Mouse (Mus musculus) lung, embryonic 15.5 days (tissue): ENCODE data around the gene Ldhd. TPM values are rescaled to one million over a fixed set of nuclear protein-coding genes. Genes with fewer than 3 reads are reported as not detected.
A peak's percentile ranks its signal among the peaks of the same experiment; 100 is the strongest.
"Not testable (repeated sequence)": the region's sequence is repeated elsewhere in the genome, so short reads cannot be mapped to it uniquely, and the experiment has no call there.

Experiments
- ATAC-seq: fragments of 200-750 bp; cut with Nextera tagmentation; 2 replicates; pipeline ENCODE4 v1.8.0; 2017; ENCODE audit warnings: moderate number of reproducible peaks, borderline replicate concordance; ENCODE audit not compliant: low FRiP score, low TSS enrichment; ENCODE audit errors: extremely low read depth
- H3K27ac ChIP-seq: fragments of 300-500 bp; sonication (generic); 2 replicates; pipeline ENCODE4 v1.5.1; 2015; ENCODE audit warnings: moderate library complexity, mild to moderate bottlenecking, inconsistent platforms
- H3K27me3 ChIP-seq: fragments of 300-500 bp; sonication (generic); 2 replicates; pipeline ENCODE4 v1.6.1; 2015; ENCODE audit warnings: inconsistent platforms
- H3K36me3 ChIP-seq: fragments of 300-500 bp; sonication (generic); 2 replicates; pipeline ENCODE4 v1.6.1; 2015; ENCODE audit warnings: inconsistent platforms
- H3K4me1 ChIP-seq: fragments of 300-500 bp; sonication (generic); 2 replicates; pipeline ENCODE4 v1.6.1; 2015; ENCODE audit warnings: inconsistent platforms
- H3K4me2 ChIP-seq: fragments of 300-500 bp; sonication (generic); 2 replicates; pipeline ENCODE4 v1.6.1; 2015; ENCODE audit warnings: inconsistent platforms, mild to moderate bottlenecking, moderate library complexity
- H3K4me3 ChIP-seq: fragments of 300-500 bp; sonication (generic); 2 replicates; pipeline ENCODE4 v1.5.1; 2015; ENCODE audit warnings: mild to moderate bottlenecking, inconsistent platforms
- H3K9ac ChIP-seq: fragments of 300-500 bp; sonication (generic); 2 replicates; pipeline ENCODE4 v1.6.1; 2015; ENCODE audit warnings: inconsistent platforms
- H3K9me3 ChIP-seq: fragments of 300-500 bp; sonication (generic); 2 replicates; pipeline ENCODE4 v1.6.1; 2016; ENCODE audit warnings: inconsistent platforms
- WGBS: fragments of 180-500 bp; shearing (Covaris S2); methylation state at CpG from one replicate; pipeline ENCODE4 v1.1.7; 2015; 5-methylcytosine and 5-hydroxymethylcytosine counted together
- polyA plus RNA-seq: library from polyadenylated mRNA; unstranded; fragments of >200 nt; fragmentation: Nextera tagmentation; extraction: Ambion mirVana; gene quantifications from 2 replicates; pipeline ENCODE4 v1.2.1, GENCODE M21; 2015

Ldhd gene
- polyA plus RNA-seq, 1 experiment from 2014 or later: 0.54 TPM

- not testable (repeated sequence) for H3K27me3 ChIP-seq, ATAC-seq, H3K9me3 ChIP-seq, H3K36me3 ChIP-seq
- Histone ChIP-seq H3K9ac (peak overlapping the region; percentile 96), H3K4me2 (peak overlapping the region; percentile 70), H3K4me3 (peak overlapping the region; percentile 97), H3K27ac (peak overlapping the region; percentile 97), H3K4me1 (peaks cover 13% of the 10 kb centered on the region)
- WGBS: 47% methylated on average over 12 of the region's 12 CpGs
Observed at GRCm38 (mm10) chr8:111644286-111645051, 14.3 kb upstream of the Ldhd start.

GRCm38 (mm10) chr8:111643264-111644141 lies 13.3 kb upstream of the Ldhd start, which contains the start of gene Zfp1:
Gene Zfp1 (plus strand): TSS chr8:111643401.
- Histone ChIP-seq H3K27ac (peak within 1 kb of the TSS; percentile 97), H3K9me3 (no peaks in the 10 kb centered on the region), H3K27me3 (no peaks in the 10 kb centered on the region), H3K36me3 (no peaks in the 10 kb centered on the region), H3K9ac (peak within 1 kb of the TSS; percentile 96), H3K4me2 (peak within 1 kb of the TSS; percentile 70), H3K4me1 (peaks cover 13% of the 10 kb centered on the region), H3K4me3 (peak within 1 kb of the TSS; percentile 97)
- WGBS: under 1% methylated on average over 75 of the region's 75 CpGs
- peak; percentile 99 for ATAC-seq

- peak; percentile 29; the same call in 1 of the 2 replicates for ATAC-seq
- WGBS: 9% methylated on average over 5 of the region's 5 CpGs
- Histone ChIP-seq H3K27me3 (no peaks in the 10 kb centered on the region), H3K4me2 (peak overlapping the region; percentile 70), H3K27ac (peak overlapping the region; percentile 34), H3K9me3 (no peaks in the 10 kb centered on the region), H3K9ac (peak overlapping the region; percentile 47), H3K4me1 (peaks cover 13% of the 10 kb centered on the region), H3K4me3 (peak overlapping the region; percentile 97), H3K36me3 (no peaks in the 10 kb centered on the region)
Observed at GRCm38 (mm10) chr8:111642939-111643263, 12.7 kb upstream of the Ldhd start.

DNA sequence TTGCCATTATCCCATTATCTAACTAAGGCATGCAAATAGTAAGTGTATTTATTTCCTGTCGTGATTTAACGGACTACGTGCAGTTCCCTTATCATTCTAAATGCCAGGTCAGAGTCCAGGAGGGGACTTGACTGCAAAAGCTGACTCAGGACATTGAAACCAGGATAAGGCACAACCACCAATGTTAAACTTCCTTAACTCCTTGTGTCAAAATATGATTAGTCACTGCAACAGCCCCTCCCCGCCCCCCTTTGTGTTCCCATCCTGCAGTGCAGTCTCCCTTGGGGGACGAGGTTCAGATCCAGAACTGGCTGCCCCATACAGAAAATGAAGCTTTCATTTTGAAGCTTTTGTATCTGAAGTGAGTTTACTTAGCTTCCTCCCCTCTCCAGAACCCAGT lies 12.3 kb upstream of the Ldhd start:
- 28% methylated on average over 5 of the region's 5 CpGs for WGBS
- peak overlapping the region; percentile 97 for H3K4me3 ChIP-seq
- peaks cover 13% of the 10 kb centered on the region for H3K4me1 ChIP-seq
- ATAC-seq: no peak
- peak overlapping the region; percentile 70 for H3K4me2 ChIP-seq
- no peaks in the 10 kb centered on the region for H3K27me3 ChIP-seq
- H3K36me3 ChIP-seq: no peaks in the 10 kb centered on the region
- peak overlapping the region; percentile 34 for H3K27ac ChIP-seq
- H3K9me3 ChIP-seq: no peaks in the 10 kb centered on the region
- peak overlapping the region; percentile 47 for H3K9ac ChIP-seq

- WGBS: 91% methylated on average over 2 of the region's 2 CpGs
- Histone ChIP-seq H3K27ac (no peak overlapping the region), H3K9me3 (no peaks in the 10 kb centered on the region), H3K4me1 (peaks cover 13% of the 10 kb centered on the region), H3K4me2 (no peak overlapping the region), H3K4me3 (no peak overlapping the region), H3K27me3 (no peaks in the 10 kb centered on the region), H3K36me3 (no peaks in the 10 kb centered on the region), H3K9ac (no peak overlapping the region)
- no peak for ATAC-seq
Observed at GRCm38 (mm10) chr8:111641064-111641463, 10.9 kb upstream of the Ldhd start.

DNA sequence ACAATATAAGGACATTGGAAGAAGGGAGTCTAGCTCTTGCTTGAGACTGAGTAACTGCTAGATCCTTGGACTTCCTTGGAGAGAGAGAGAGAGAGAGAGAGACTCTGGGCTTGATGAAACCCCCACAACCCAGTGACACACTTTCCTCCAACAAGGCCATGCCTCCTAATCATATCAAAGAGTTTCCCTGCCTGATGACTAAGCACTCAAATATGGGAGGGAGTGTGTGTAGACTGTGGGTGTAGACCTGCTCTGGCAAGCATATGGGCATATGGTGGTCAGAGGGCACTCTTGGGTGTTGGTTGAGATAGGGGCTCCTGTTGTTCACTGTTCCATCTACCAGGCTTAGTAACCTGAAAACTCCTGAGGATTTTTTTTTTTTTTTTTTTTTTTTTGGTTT lies 7.9 kb upstream of the Ldhd start:
- no peak overlapping the region for H3K27ac ChIP-seq
- no peaks in the 10 kb centered on the region for H3K36me3 ChIP-seq
- H3K27me3 ChIP-seq: no peaks in the 10 kb centered on the region
- H3K9ac ChIP-seq: no peak overlapping the region
- no peak overlapping the region for H3K4me2 ChIP-seq
- H3K4me3 ChIP-seq: no peak overlapping the region
- no peak for ATAC-seq
- H3K4me1 ChIP-seq: peaks cover 10% of the 10 kb centered on the region
- no peaks in the 10 kb centered on the region for H3K9me3 ChIP-seq

GRCm38 (mm10) chr8:111632976-111633375 lies 2.8 kb upstream of the Ldhd start:
- no peak for ATAC-seq
- H3K4me3 ChIP-seq: no peak overlapping the region
- H3K27ac ChIP-seq: no peak overlapping the region
- H3K4me2 ChIP-seq: no peak overlapping the region
- H3K9me3 ChIP-seq: no peaks in the 10 kb centered on the region
- H3K27me3 ChIP-seq: no peaks in the 10 kb centered on the region
- no peaks in the 10 kb centered on the region for H3K36me3 ChIP-seq
- no peaks in the 10 kb centered on the region; the same call in 1 of the 2 replicates for H3K4me1 ChIP-seq
- no peak overlapping the region for H3K9ac ChIP-seq
- WGBS: 94% methylated on average over 3 of the region's 3 CpGs

DNA sequence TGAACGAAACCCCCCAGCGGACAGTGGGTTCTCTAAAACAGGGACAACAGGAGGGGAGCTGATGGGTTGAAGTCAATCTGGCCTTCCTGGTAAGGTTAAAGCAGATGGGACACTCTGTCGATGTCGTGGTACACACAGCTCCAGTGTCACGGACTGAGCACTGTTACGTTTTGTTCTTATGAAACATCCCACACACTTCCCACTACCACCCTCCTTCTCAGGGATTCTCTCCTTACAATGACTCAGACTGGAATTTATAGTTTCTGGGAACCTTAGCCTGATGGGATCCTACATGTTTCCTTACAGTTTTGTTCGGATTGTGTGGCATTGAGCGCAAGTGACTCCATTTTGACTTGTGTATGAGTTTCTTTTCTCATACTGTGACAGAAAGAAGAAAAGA lies 1.4 kb upstream of the Ldhd start:
- Histone ChIP-seq H3K4me3 (no peak overlapping the region), H3K4me1 (no peaks in the 10 kb centered on the region; the same call in 1 of the 2 replicates), H3K36me3 (no peaks in the 10 kb centered on the region), H3K9me3 (no peaks in the 10 kb centered on the region), H3K27me3 (no peaks in the 10 kb centered on the region), H3K4me2 (no peak overlapping the region), H3K9ac (no peak overlapping the region), H3K27ac (no peak overlapping the region)
- no peak for ATAC-seq
- 87% methylated on average over 8 of the region's 8 CpGs for WGBS

DNA sequence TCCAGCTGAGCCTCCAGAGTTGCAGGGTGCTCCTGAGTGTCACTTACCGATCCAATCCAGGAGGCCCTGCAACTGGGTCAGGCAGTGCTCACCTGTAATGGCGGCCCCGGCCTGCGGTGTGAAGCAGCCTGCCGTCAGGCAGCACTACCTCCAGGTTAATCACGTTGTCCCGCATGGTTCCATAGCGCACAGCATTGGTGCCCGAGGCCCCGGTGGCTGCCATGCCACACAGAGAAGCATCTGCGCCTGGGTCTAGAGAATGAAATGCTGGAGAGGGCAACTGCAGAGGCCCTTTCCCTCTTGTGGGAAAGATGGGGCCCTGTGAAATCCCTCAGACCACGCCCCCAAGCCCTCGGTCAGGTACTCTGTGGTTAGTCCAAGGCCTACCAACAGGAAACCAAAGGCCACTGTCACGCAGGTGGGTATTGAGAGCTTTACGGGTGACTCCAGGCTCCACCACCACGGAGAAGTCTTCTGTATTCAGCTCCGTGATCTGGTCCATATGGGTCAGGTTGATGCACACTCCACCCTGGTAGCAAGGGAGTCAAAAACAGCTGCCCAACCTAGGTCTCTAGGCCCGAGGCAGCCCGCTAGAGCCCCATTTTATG lies 1.2 kb downstream of the Ldhd start:
- H3K4me2 ChIP-seq: no peak overlapping the region
- H3K9me3 ChIP-seq: no peaks in the 10 kb centered on the region
- peaks cover 7% of the 10 kb centered on the region for H3K4me1 ChIP-seq
- no peak overlapping the region for H3K27ac ChIP-seq
- no peaks in the 10 kb centered on the region for H3K36me3 ChIP-seq
- ATAC-seq: peak; percentile 27; the same call in 1 of the 2 replicates
- no peaks in the 10 kb centered on the region for H3K27me3 ChIP-seq
- WGBS: 80% methylated on average over 19 of the region's 19 CpGs
- no peak overlapping the region for H3K9ac ChIP-seq
- H3K4me3 ChIP-seq: no peak overlapping the region

DNA sequence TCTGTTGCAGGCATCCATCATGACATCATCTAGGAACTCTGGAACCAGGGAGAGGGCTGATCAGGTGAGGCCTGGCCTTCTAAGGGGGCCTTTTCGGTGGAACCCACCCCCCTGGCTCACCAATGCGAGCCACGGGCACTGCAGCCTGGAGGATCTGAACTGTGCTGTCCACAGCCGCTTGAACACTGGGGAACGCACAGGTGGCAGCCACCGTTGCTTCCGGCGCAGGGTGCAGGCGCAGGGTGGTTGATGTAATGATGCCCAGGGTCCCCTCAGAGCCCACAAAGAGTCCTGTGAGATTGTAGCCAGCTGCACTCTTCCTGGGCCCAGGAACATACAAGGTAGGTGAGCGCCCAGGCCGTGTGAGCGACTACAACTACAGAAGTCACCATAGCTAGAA lies 1.8 kb downstream of the Ldhd start:
- H3K9me3 ChIP-seq: no peaks in the 10 kb centered on the region
- H3K4me1 ChIP-seq: peaks cover 7% of the 10 kb centered on the region
- no peak overlapping the region for H3K4me2 ChIP-seq
- WGBS: 93% methylated on average over 12 of the region's 12 CpGs
- no peak overlapping the region for H3K4me3 ChIP-seq
- H3K9ac ChIP-seq: no peak overlapping the region
- no peaks in the 10 kb centered on the region for H3K36me3 ChIP-seq
- no peak for ATAC-seq
- H3K27me3 ChIP-seq: no peaks in the 10 kb centered on the region
- no peak overlapping the region for H3K27ac ChIP-seq

GRCm38 (mm10) chr8:111627923-111628322 lies 2.3 kb downstream of the Ldhd start:
- H3K27me3 ChIP-seq: no peaks in the 10 kb centered on the region
- no peaks in the 10 kb centered on the region for H3K9me3 ChIP-seq
- H3K27ac ChIP-seq: no peak overlapping the region
- H3K36me3 ChIP-seq: no peaks in the 10 kb centered on the region
- no peak overlapping the region for H3K4me3 ChIP-seq
- H3K4me2 ChIP-seq: no peak overlapping the region
- 93% methylated on average over 9 of the region's 9 CpGs for WGBS
- ATAC-seq: no peak
- no peak overlapping the region for H3K9ac ChIP-seq
- H3K4me1 ChIP-seq: peaks cover 7% of the 10 kb centered on the region

- 89% methylated on average over 14 of the region's 14 CpGs for WGBS
Observed at GRCm38 (mm10) chr8:111626933-111627332, 3.2 kb downstream of the Ldhd start.

More at GRCm38 (mm10) chr8:111626933-111627332, 3.2 kb downstream of the Ldhd start:
- no peak overlapping the region for H3K27ac ChIP-seq
- H3K4me2 ChIP-seq: no peak overlapping the region
- no peaks in the 10 kb centered on the region for H3K27me3 ChIP-seq
- no peaks in the 10 kb centered on the region for H3K9me3 ChIP-seq
- H3K9ac ChIP-seq: no peak overlapping the region
- H3K36me3 ChIP-seq: 0 out of 2 replicates have a peak, but pooled peaks cover 3% of the 10 kb centered on the region
- peaks cover 7% of the 10 kb centered on the region for H3K4me1 ChIP-seq
- no peak for ATAC-seq
- H3K4me3 ChIP-seq: no peak overlapping the region
